Mouse (Mus musculus): ENCODE measurements at regions not wholly inside any gene's neighbourhood (a gene's known extent, or its start where the extent isn't known, plus 50 kb on each side); places are given as distances from the start of the nearest gene placed in this dataset.

DNA sequence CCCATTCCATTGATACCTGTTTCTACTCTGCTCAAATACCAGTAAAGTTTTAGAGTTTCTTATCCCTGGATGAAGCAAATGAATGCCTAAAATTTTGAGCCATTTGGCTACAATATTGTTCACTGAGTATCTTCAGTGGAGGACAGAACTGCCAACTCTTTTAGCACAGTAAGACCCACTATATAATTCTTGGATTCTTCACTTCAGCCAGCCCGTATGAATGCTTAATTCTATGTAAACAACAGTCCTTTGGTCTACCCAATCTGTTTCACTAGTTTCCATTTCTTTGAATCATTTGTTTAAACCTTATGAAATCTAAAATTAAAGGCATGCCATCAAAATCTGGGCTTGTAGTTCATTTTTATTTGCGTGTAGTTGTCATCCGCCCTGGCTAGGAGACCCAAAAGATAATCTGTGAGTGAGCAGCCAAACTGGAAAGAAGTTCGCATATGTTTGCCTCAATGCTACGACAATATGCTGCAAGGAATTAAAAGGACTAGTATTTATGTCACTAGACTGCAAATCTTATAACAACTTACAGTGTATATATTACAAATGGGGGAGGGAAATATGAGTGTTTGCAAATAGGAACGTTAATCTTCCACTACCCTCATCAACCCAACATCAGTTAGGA lies 188.2 kb upstream of the Slit2 start:
- no peak for TF ChIP-seq GATA2 (IDR thresholded peaks at IDR 0.05; ENCODE audit: borderline replicate concordance, low read depth, low read length)
- no peak for TF ChIP-seq GATA1 (IDR thresholded peaks at IDR 0.05; ENCODE audit: borderline replicate concordance, low read length)
- TF ChIP-seq CTCF (IDR thresholded peaks at IDR 0.05; ENCODE audit: low read depth, low read length): no peak
- no peak for TF ChIP-seq TAL1 (conservative IDR thresholded peaks at IDR 0.05; ENCODE audit: low read depth, low read length)
- no peak for TF ChIP-seq POLR2AphosphoS5 (IDR thresholded peaks at IDR 0.05; ENCODE audit: insufficient replicate concordance, low read depth, low read length)
- DNase-seq (ENCODE audit: low spot score) (no peak), ATAC-seq (ENCODE audit: extremely low read depth, insufficient number of reproducible peaks, low FRiP score, poor library complexity, severe bottlenecking) (no peak)
- H3K4me1 ChIP-seq (ENCODE audit: insufficient read depth, low read depth, low read length): no peaks in the 10 kb centered on the region
- no peaks in the 10 kb centered on the region for H3K27me3 ChIP-seq (ENCODE audit: insufficient read depth, low read length)
- no peaks in the 10 kb centered on the region for H3K36me3 ChIP-seq (replicated peaks)
- no peak overlapping the region for H3K4me3 ChIP-seq (ENCODE audit: low read depth, low read length)
- no peaks in the 10 kb centered on the region for H3K9me3 ChIP-seq (replicated peaks)

- no peak for ATAC-seq (ENCODE audit: extremely low read depth, insufficient number of reproducible peaks, low FRiP score, poor library complexity, severe bottlenecking)
- no peak for DNase-seq (ENCODE audit: low spot score)
- Histone ChIP-seq H3K36me3 (replicated peaks) (no peaks in the 10 kb centered on the region), H3K27me3 (ENCODE audit: insufficient read depth, low read length) (no peaks in the 10 kb centered on the region), H3K4me1 (ENCODE audit: insufficient read depth, low read depth, low read length) (no peaks in the 10 kb centered on the region), H3K9me3 (replicated peaks) (no peaks in the 10 kb centered on the region), H3K4me3 (ENCODE audit: low read depth, low read length) (no peak overlapping the region)
- TF ChIP-seq CTCF (IDR thresholded peaks at IDR 0.05; ENCODE audit: low read depth, low read length): no peak
- TF ChIP-seq POLR2AphosphoS5 (IDR thresholded peaks at IDR 0.05; ENCODE audit: insufficient replicate concordance, low read depth, low read length): no peak
- no peak for TF ChIP-seq TAL1 (conservative IDR thresholded peaks at IDR 0.05; ENCODE audit: low read depth, low read length)
- TF ChIP-seq GATA2 (IDR thresholded peaks at IDR 0.05; ENCODE audit: borderline replicate concordance, low read depth, low read length): no peak
- no peak for TF ChIP-seq GATA1 (IDR thresholded peaks at IDR 0.05; ENCODE audit: borderline replicate concordance, low read length)
Measured at GRCm38 (mm10) chr5:47795273-47795672, 187.7 kb upstream of the Slit2 start.

GRCm38 (mm10) chr5:47820936-47821335 lies 162.0 kb upstream of the Slit2 start:
- DNase-seq (ENCODE audit: low spot score) (no peak), ATAC-seq (ENCODE audit: extremely low read depth, insufficient number of reproducible peaks, low FRiP score, poor library complexity, severe bottlenecking) (no peak)
- no peaks in the 10 kb centered on the region for H3K36me3 ChIP-seq (replicated peaks)
- no peaks in the 10 kb centered on the region for H3K27me3 ChIP-seq (ENCODE audit: insufficient read depth, low read length)
- TF ChIP-seq GATA2 (IDR thresholded peaks at IDR 0.05; ENCODE audit: borderline replicate concordance, low read depth, low read length): no peak
- TF ChIP-seq POLR2AphosphoS5 (IDR thresholded peaks at IDR 0.05; ENCODE audit: insufficient replicate concordance, low read depth, low read length): no peak
- no peak for TF ChIP-seq CTCF (IDR thresholded peaks at IDR 0.05; ENCODE audit: low read depth, low read length)
- no peak for TF ChIP-seq TAL1 (conservative IDR thresholded peaks at IDR 0.05; ENCODE audit: low read depth, low read length)
- TF ChIP-seq GATA1 (IDR thresholded peaks at IDR 0.05; ENCODE audit: borderline replicate concordance, low read length): no peak
- H3K9me3 ChIP-seq (replicated peaks): no peaks in the 10 kb centered on the region
- H3K4me3 ChIP-seq (ENCODE audit: low read depth, low read length): no peak overlapping the region
- H3K4me1 ChIP-seq (ENCODE audit: insufficient read depth, low read depth, low read length): no peaks in the 10 kb centered on the region

DNA sequence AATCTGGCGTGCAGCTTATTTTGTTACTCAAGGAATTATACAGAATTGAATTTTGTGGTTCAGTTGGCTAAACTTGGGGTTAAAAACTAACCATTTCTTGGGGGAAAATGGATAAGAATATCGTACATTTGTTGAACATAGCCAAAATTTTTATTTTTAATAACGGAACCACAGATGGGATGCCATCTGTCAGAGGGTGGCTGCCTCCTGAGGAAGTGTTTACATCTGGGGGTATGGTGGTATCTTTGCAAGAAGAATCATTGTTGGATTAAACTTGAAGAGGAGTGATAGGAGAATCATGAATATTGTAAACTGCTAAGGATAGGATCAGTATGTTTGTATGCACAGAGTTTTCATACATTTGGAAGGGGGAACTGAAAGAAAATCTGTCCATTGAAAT lies 144.9 kb upstream of the Slit2 start:
- Histone ChIP-seq H3K36me3 (replicated peaks) (no peaks in the 10 kb centered on the region), H3K27me3 (ENCODE audit: insufficient read depth, low read length) (no peaks in the 10 kb centered on the region), H3K4me1 (ENCODE audit: insufficient read depth, low read depth, low read length) (no peaks in the 10 kb centered on the region), H3K9me3 (replicated peaks) (no peaks in the 10 kb centered on the region), H3K4me3 (ENCODE audit: low read depth, low read length) (no peak overlapping the region)
- DNase-seq (ENCODE audit: low spot score) (no peak), ATAC-seq (ENCODE audit: extremely low read depth, insufficient number of reproducible peaks, low FRiP score, poor library complexity, severe bottlenecking) (no peak)
- TF ChIP-seq TAL1 (conservative IDR thresholded peaks at IDR 0.05; ENCODE audit: low read depth, low read length) (no peak), POLR2AphosphoS5 (IDR thresholded peaks at IDR 0.05; ENCODE audit: insufficient replicate concordance, low read depth, low read length) (no peak), GATA2 (IDR thresholded peaks at IDR 0.05; ENCODE audit: borderline replicate concordance, low read depth, low read length) (no peak), GATA1 (IDR thresholded peaks at IDR 0.05; ENCODE audit: borderline replicate concordance, low read length) (no peak), CTCF (IDR thresholded peaks at IDR 0.05; ENCODE audit: low read depth, low read length) (no peak)

DNA sequence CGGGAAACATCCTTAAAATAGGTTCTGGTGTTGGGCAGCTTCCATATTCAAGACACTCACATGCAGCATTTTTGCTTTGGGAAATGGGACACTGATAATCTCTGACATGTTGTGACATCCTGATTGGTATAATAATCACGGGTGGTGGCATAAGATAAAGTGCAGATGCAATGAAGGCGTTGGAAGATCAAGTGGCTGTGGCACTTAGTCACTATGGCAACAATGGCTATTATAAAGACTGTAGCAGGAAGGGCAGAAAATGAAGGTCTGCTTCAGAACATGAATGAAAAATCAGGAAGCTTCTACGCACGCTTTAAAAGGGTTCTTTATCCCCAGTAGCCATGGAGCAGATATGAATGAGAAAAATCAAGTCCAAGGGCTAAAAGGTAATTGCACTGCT lies 113.2 kb upstream of the Slit2 start:
- no peak overlapping the region for H3K4me3 ChIP-seq (ENCODE audit: low read depth, low read length)
- no peaks in the 10 kb centered on the region for H3K27me3 ChIP-seq (ENCODE audit: insufficient read depth, low read length)
- H3K9me3 ChIP-seq (replicated peaks): no peaks in the 10 kb centered on the region
- no peak for TF ChIP-seq CTCF (IDR thresholded peaks at IDR 0.05; ENCODE audit: low read depth, low read length)
- no peak for TF ChIP-seq GATA2 (IDR thresholded peaks at IDR 0.05; ENCODE audit: borderline replicate concordance, low read depth, low read length)
- TF ChIP-seq TAL1 (conservative IDR thresholded peaks at IDR 0.05; ENCODE audit: low read depth, low read length): no peak
- no peak for TF ChIP-seq GATA1 (IDR thresholded peaks at IDR 0.05; ENCODE audit: borderline replicate concordance, low read length)
- TF ChIP-seq POLR2AphosphoS5 (IDR thresholded peaks at IDR 0.05; ENCODE audit: insufficient replicate concordance, low read depth, low read length): no peak
- ATAC-seq (ENCODE audit: extremely low read depth, insufficient number of reproducible peaks, low FRiP score, poor library complexity, severe bottlenecking) (no peak), DNase-seq (ENCODE audit: low spot score) (no peak)
- no peaks in the 10 kb centered on the region for H3K4me1 ChIP-seq (ENCODE audit: insufficient read depth, low read depth, low read length)
- H3K36me3 ChIP-seq (replicated peaks): no peaks in the 10 kb centered on the region
